Mouse (Mus musculus) ovary, postnatal 14 days (tissue): ENCODE measurements around the gene Fam178b.

Source experiments
- DNase-seq: peaks from one replicate; pipeline ENCODE4 v3.0.0; 2022; ENCODE audit warnings: low spot score

Gene Fam178b

GRCm38 (mm10) chr1:36566425-36566824 is 116.6 kb downstream of the Fam178b start:
- DNase-seq = no peak

GRCm38 (mm10) chr1:36564101-36564500 is 118.9 kb downstream of the Fam178b start:
- no peak for DNase-seq

GRCm38 (mm10) chr1:36563632-36564031 is 119.4 kb downstream of the Fam178b start:
- DNase-seq = no peak

- no peak for DNase-seq
Observed at GRCm38 (mm10) chr1:36563197-36563596, 119.8 kb downstream of the Fam178b start.

- DNase-seq = no peak
Observed at GRCm38 (mm10) chr1:36562388-36562787, 120.6 kb downstream of the Fam178b start.

- no peak for DNase-seq
Observed at GRCm38 (mm10) chr1:36560903-36561302, 122.1 kb downstream of the Fam178b start.

- no peak for DNase-seq
Observed at GRCm38 (mm10) chr1:36559888-36560287, 123.1 kb downstream of the Fam178b start.

- no peak for DNase-seq
Observed at GRCm38 (mm10) chr1:36559256-36559655, 123.7 kb downstream of the Fam178b start.

- DNase-seq = peak; percentile 72
Observed at GRCm38 (mm10) chr1:36558031-36558993, 124.7 kb downstream of the Fam178b start, which contains the start of gene Sema4c. Gene Sema4c (minus strand): TSS chr1:36558349.

- peak; percentile 82 for DNase-seq
Observed at GRCm38 (mm10) chr1:36557457-36558011, 125.4 kb downstream of the Fam178b start.

- DNase-seq = peak; percentile 95
Observed at GRCm38 (mm10) chr1:36556553-36557456, 126.2 kb downstream of the Fam178b start.

GRCm38 (mm10) chr1:36555798-36556395 is 127.1 kb downstream of the Fam178b start:
- no peak for DNase-seq

GRCm38 (mm10) chr1:36554633-36555399 is 128.2 kb downstream of the Fam178b start:
- no peak for DNase-seq

- DNase-seq = no peak
Observed at GRCm38 (mm10) chr1:36552506-36552905, 130.5 kb downstream of the Fam178b start.

GRCm38 (mm10) chr1:36551904-36552303 is 131.1 kb downstream of the Fam178b start:
- no peak for DNase-seq

GRCm38 (mm10) chr1:36550075-36550863 is 132.7 kb downstream of the Fam178b start:
- DNase-seq = no peak

- DNase-seq = no peak
Observed at GRCm38 (mm10) chr1:36549491-36549890, 133.5 kb downstream of the Fam178b start.

- no peak for DNase-seq
Observed at GRCm38 (mm10) chr1:36548771-36549170, 134.2 kb downstream of the Fam178b start.

GRCm38 (mm10) chr1:36547981-36548598 is 134.9 kb downstream of the Fam178b start:
- DNase-seq = peak; percentile 61
